Mouse (Mus musculus) stomach, postnatal 0 days (tissue): ENCODE measurements around the gene She. TPM values are rescaled to one million over a fixed set of nuclear protein-coding genes. Genes with fewer than 3 reads are reported as not detected.

Source experiments
- ATAC-seq: fragments of 200-750 bp; cut with Nextera tagmentation; 2 replicates; pipeline ENCODE4 v1.8.0; 2017; ENCODE audit not compliant: low FRiP score, low TSS enrichment
- DNase-seq: peaks from one replicate; pipeline ENCODE4 v3.0.0-alpha.2; 2016; ENCODE audit warnings: low spot score
- H3K27ac ChIP-seq: fragments of 300-500 bp; sonication (generic); replicated peaks from 2 replicates; pipeline ENCODE4 v1.5.1; 2014; ENCODE audit warnings: mild to moderate bottlenecking, control low read depth
- H3K27me3 ChIP-seq: fragments of 300-500 bp; sonication (generic); 2 replicates; pipeline ENCODE4 v1.6.1; 2014; ENCODE audit warnings: low read length; ENCODE audit not compliant: control insufficient read depth, insufficient read depth
- H3K36me3 ChIP-seq: fragments of 300-500 bp; sonication (generic); 2 replicates; pipeline ENCODE4 v1.6.1; 2014; ENCODE audit warnings: low read length, mixed read lengths; ENCODE audit not compliant: control insufficient read depth, insufficient read depth
- H3K4me1 ChIP-seq: fragments of 300-500 bp; sonication (generic); replicated peaks from 2 replicates; pipeline ENCODE4 v1.6.1; 2014; ENCODE audit warnings: antibody characterized with exemption; ENCODE audit not compliant: control insufficient read depth, insufficient read depth
- H3K4me2 ChIP-seq: fragments of 300-500 bp; sonication (generic); replicated peaks from 2 replicates; pipeline ENCODE4 v1.6.1; 2014; ENCODE audit warnings: low read depth, mild to moderate bottlenecking, control low read depth, moderate library complexity
- H3K4me3 ChIP-seq: fragments of 300-500 bp; sonication (generic); 2 replicates; pipeline ENCODE4 v1.5.1; 2014; ENCODE audit warnings: low read depth, low read length, control low read depth
- H3K9ac ChIP-seq: fragments of 300-500 bp; sonication (generic); 2 replicates; pipeline ENCODE4 v1.6.1; 2014; ENCODE audit warnings: mild to moderate bottlenecking, low read length, control low read depth, mixed read lengths
- H3K9me3 ChIP-seq: fragments of 300-500 bp; sonication (generic); 2 replicates; pipeline ENCODE4 v1.6.1; 2016; ENCODE audit warnings: low read length; ENCODE audit not compliant: control insufficient read depth
- CTCF ChIP-seq: IDR thresholded peaks from 2 replicates; pipeline ENCODE4 v1.5.1; 2016; ENCODE audit warnings: antibody characterized with exemption, low read depth, mild to moderate bottlenecking, moderate library complexity
- EP300 ChIP-seq: optimal IDR thresholded peaks from 2 replicates; pipeline ENCODE3; 2016; ENCODE audit warnings: antibody characterized with exemption
- WGBS: fragments of 180-500 bp; shearing (Covaris S2); extraction: QIAGEN DNeasy Blood & Tissue Kit; methylation state at CpG from one replicate; pipeline ENCODE4 v1.1.7; 2014; 5-methylcytosine and 5-hydroxymethylcytosine counted together
- polyA plus RNA-seq: library from polyadenylated mRNA; unstranded; fragments of >200 nt; fragmentation: Nextera tagmentation; extraction: Ambion mirVana; gene quantifications from 2 replicates; pipeline ENCODE4 v1.2.1, GENCODE M21; 2015

She gene
- polyA plus RNA-seq, 1 experiment from 2014 or later: 1.4 TPM

- no peaks in the 10 kb centered on the region for H3K27me3 ChIP-seq
- DNase-seq: no peak
- H3K36me3 ChIP-seq: no peaks in the 10 kb centered on the region
- ATAC-seq: no peak
- TF ChIP-seq EP300: no peak
- TF ChIP-seq CTCF: no peak
- no peak overlapping the region for H3K4me2 ChIP-seq
- H3K9ac ChIP-seq: no peak overlapping the region
- H3K9me3 ChIP-seq: no peaks in the 10 kb centered on the region
- no peak overlapping the region for H3K27ac ChIP-seq
- no peaks in the 10 kb centered on the region; the same call in 1 of the 2 replicates for H3K4me1 ChIP-seq
- WGBS: 75% methylated on average over 8 of the region's 8 CpGs
- no peak overlapping the region for H3K4me3 ChIP-seq
Measured at GRCm38 (mm10) chr3:89882556-89883181, 51.5 kb downstream of the She start.

- whole genome bisulfite sequencing: 73% methylated on average over 4 of the region's 4 CpGs
- ATAC-seq (no peak), DNase-seq (no peak)
Measured at GRCm38 (mm10) chr3:89883582-89884041, 52.4 kb downstream of the She start.

GRCm38 (mm10) chr3:89885766-89886165 lies 54.6 kb downstream of the She start:
- Histone ChIP-seq H3K4me2 (no peak overlapping the region), H3K36me3 (no peaks in the 10 kb centered on the region), H3K9ac (no peak overlapping the region), H3K4me1 (no peaks in the 10 kb centered on the region; the same call in 1 of the 2 replicates), H3K27ac (no peak overlapping the region), H3K27me3 (no peaks in the 10 kb centered on the region), H3K9me3 (no peaks in the 10 kb centered on the region), H3K4me3 (no peak overlapping the region)
- TF ChIP-seq CTCF (no peak), EP300 (no peak)
- DNase-seq: no peak
- ATAC-seq: 0 out of 2 replicates have a peak, but pooled peaks have one; percentile 13
- 91% methylated on average over 11 of the region's 11 CpGs for WGBS

More at GRCm38 (mm10) chr3:89883582-89884041, 52.4 kb downstream of the She start:
- no peaks in the 10 kb centered on the region for H3K27me3 ChIP-seq
- H3K4me1 ChIP-seq: no peaks in the 10 kb centered on the region; the same call in 1 of the 2 replicates
- TF ChIP-seq EP300 (no peak), CTCF (no peak)
- H3K36me3 ChIP-seq: no peaks in the 10 kb centered on the region
- H3K27ac ChIP-seq: no peak overlapping the region
- H3K4me3 ChIP-seq: no peak overlapping the region
- H3K9ac ChIP-seq: no peak overlapping the region
- H3K4me2 ChIP-seq: no peak overlapping the region
- H3K9me3 ChIP-seq: no peaks in the 10 kb centered on the region

GRCm38 (mm10) chr3:89887582-89888230 lies 56.5 kb downstream of the She start:
- H3K9ac ChIP-seq: no peak overlapping the region
- ATAC-seq: no peak
- H3K4me1 ChIP-seq: no peaks in the 10 kb centered on the region; the same call in 1 of the 2 replicates
- no peaks in the 10 kb centered on the region for H3K27me3 ChIP-seq
- WGBS: 77% methylated on average over 7 of the region's 7 CpGs
- no peak overlapping the region for H3K4me3 ChIP-seq
- no peak overlapping the region for H3K4me2 ChIP-seq
- DNase-seq: no peak
- peak overlapping the region; percentile 45; the same call in 1 of the 2 replicates for H3K27ac ChIP-seq
- TF ChIP-seq EP300 (no peak), CTCF (no peak)
- H3K36me3 ChIP-seq: no peaks in the 10 kb centered on the region
- no peaks in the 10 kb centered on the region for H3K9me3 ChIP-seq

GRCm38 (mm10) chr3:89889841-89890430 lies 58.8 kb downstream of the She start:
- DNase-seq (no peak), ATAC-seq (no peak)
- no peak overlapping the region for H3K9ac ChIP-seq
- H3K27ac ChIP-seq: no peak overlapping the region
- H3K4me3 ChIP-seq: no peak overlapping the region
- H3K4me2 ChIP-seq: no peak overlapping the region
- H3K9me3 ChIP-seq: no peaks in the 10 kb centered on the region
- H3K36me3 ChIP-seq: no peaks in the 10 kb centered on the region
- no peaks in the 10 kb centered on the region; the same call in 1 of the 2 replicates for H3K4me1 ChIP-seq
- no peak for TF ChIP-seq EP300
- no peak for TF ChIP-seq CTCF
- WGBS: 77% methylated on average over 8 of the region's 8 CpGs
- H3K27me3 ChIP-seq: no peaks in the 10 kb centered on the region
